Mouse (Mus musculus): ENCODE data around the gene Ccdc85c.

- TF ChIP-seq POLR2A (IDR thresholded peaks at IDR 0.05; ENCODE audit: borderline replicate concordance, extremely low read depth, insufficient read depth, insufficient read length, poor library complexity, severe bottlenecking) (no peak), CTCF (IDR thresholded peaks at IDR 0.05; ENCODE audit: borderline replicate concordance, extremely low read depth, insufficient read depth, insufficient read length) (no peak)
These were observed 34.0 kb upstream of the Ccdc85c start for GRCm38 (mm10) chr12:108309116-108309794.

Measured in brain, embryonic 14.5 days (tissue).